Mouse (Mus musculus): ENCODE results near the gene Zscan10. TPM values are rescaled to one million over a fixed set of nuclear protein-coding genes. Genes with fewer than 3 reads are reported as not detected.

Gene Zscan10
- polyA plus RNA-seq (2015; fragmentation: Nextera tagmentation; extraction: Ambion mirVana) = not detected in 2 replicates

DNA sequence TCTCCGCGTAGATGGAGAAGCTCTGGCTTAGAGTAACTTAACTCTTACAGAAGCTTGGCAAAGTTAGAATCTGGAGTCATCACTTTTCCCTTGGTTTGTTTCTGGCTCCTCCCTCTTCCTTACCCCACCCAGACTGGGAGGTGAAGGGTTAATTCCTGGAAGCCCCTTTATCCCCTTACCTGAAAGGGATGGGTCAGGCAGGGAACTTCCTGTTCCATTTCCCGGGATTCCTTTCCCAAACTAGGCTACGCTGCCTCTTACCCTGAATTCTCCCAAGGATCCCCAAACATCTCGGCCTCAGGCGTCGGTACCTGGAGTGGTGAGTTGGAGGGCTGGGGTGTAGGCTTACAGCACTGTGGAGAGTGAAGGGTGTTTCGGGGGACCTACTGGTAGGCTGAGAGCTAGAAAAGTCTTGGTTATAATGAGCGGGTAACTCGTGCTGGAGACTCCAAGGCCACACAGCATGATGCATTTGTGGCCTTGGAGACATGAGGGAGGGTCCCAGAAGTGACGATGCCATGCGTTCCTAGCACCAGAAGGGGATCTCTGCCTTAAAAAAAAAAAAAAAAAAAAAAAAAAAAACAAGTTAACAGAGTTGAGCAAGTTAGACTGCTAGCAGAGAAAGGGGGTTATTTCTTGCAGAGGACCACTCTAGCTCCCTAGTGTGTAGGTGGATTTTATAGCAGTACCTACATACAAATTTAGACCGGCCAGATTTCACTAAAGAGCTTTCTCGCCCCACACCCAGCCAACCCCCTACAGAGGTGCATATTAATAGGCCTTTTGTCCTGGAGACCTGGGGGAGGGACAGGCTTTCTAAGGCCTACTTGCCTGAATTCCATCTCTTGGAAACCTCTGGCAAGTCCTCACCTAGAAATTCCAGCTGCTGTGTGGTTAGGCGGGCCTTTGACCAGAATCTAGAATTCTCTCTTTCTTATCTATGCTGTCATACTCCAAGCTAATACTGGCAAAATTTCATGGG, at the start of gene Zscan10:
TSS of gene Zscan10 (plus strand) at position 216 of the 982 bp plus-strand sequence.
- 56% methylated on average over 15 of the region's 15 CpGs for WGBS
- no peaks in the 10 kb centered on the region for H3K36me3 ChIP-seq (ENCODE audit: control insufficient read depth, insufficient read depth)
- H3K4me3 ChIP-seq (ENCODE audit: low read length) = peak within 1 kb of the TSS; percentile 64
- H3K27ac ChIP-seq (ENCODE audit: low read length) = peak within 1 kb of the TSS; percentile 88
- H3K4me1 ChIP-seq (ENCODE audit: control insufficient read depth, insufficient read depth, low read length) = peaks cover 13% of the 10 kb centered on the region
- peak within 1 kb of the TSS; percentile 91 for H3K4me2 ChIP-seq (ENCODE audit: low read depth, low read length)
- no peaks in the 10 kb centered on the region for H3K9me3 ChIP-seq (replicated peaks; ENCODE audit: control insufficient read depth, low read length)
- H3K27me3 ChIP-seq (ENCODE audit: control insufficient read depth, insufficient read depth, low read length) = no peaks in the 10 kb centered on the region; the same call in 1 of the 2 replicates
- ATAC-seq (replicated peaks; ENCODE audit: extremely low read depth, insufficient read depth, low FRiP score) = no peak
- peak within 1 kb of the TSS; percentile 71 for H3K9ac ChIP-seq (ENCODE audit: low read length)

DNA sequence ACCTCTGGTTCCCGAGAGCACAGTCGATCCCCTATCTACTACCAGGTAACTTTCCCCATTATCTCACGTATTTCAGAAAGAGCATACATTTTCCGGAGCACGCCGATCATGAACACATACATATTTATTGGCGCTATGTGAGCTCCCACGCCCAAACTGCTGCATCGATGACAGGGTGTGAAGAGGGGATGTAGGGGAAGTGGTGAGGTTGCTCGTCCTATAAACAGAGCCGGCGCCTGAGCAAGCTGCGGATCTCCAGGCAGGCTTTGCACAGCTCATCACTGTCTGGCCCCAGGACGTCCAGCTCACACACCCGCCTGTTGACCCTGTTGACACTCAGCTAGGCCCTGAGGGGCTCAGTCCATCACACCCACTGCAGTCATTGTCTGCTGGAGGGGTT, 49.8 kb upstream of the Zscan10 start:
- peak overlapping the region; percentile 78 for H3K4me3 ChIP-seq (ENCODE audit: low read length)
- no peaks in the 10 kb centered on the region for H3K9me3 ChIP-seq (replicated peaks; ENCODE audit: control insufficient read depth, low read length)
- peak overlapping the region; percentile 83 for H3K27ac ChIP-seq (ENCODE audit: low read length)
- peak overlapping the region; percentile 69 for H3K9ac ChIP-seq (ENCODE audit: low read length)
- H3K4me2 ChIP-seq (ENCODE audit: low read depth, low read length) = peak overlapping the region; percentile 74
- peaks cover 5% of the 10 kb centered on the region; the same call in 1 of the 2 replicates for H3K36me3 ChIP-seq (ENCODE audit: control insufficient read depth, insufficient read depth)
- peaks cover 14% of the 10 kb centered on the region for H3K4me1 ChIP-seq (ENCODE audit: control insufficient read depth, insufficient read depth, low read length)
- under 1% methylated on average over 15 of the region's 15 CpGs for whole genome bisulfite sequencing
- no peak for ATAC-seq (replicated peaks; ENCODE audit: extremely low read depth, insufficient read depth, low FRiP score)
- H3K27me3 ChIP-seq (ENCODE audit: control insufficient read depth, insufficient read depth, low read length) = no peaks in the 10 kb centered on the region

DNA sequence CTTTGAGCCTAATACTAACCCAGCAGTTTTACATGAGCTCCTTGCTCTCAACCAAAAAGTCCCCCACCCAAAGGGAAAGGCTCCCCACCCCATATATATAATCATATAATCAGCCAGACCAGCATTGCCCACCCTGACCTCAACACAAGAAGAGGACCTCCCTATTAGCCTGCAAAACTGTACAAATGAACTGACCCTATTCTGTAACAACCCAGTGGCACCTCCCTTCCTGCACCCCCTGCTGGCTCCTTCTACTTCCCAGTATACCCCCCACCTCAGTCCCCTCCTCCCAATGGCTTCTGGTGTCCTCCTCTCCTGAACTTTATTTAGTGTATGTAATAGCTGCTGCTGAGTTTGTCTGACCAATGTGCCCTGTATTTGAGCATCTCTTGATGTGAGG, 49.2 kb upstream of the Zscan10 start:
- H3K27me3 ChIP-seq (ENCODE audit: control insufficient read depth, insufficient read depth, low read length) = no peaks in the 10 kb centered on the region
- H3K4me3 ChIP-seq (ENCODE audit: low read length) = peak overlapping the region; percentile 78
- peak overlapping the region; percentile 74 for H3K4me2 ChIP-seq (ENCODE audit: low read depth, low read length)
- peak overlapping the region; percentile 83 for H3K27ac ChIP-seq (ENCODE audit: low read length)
- peaks cover 6% of the 10 kb centered on the region; the same call in 1 of the 2 replicates for H3K36me3 ChIP-seq (ENCODE audit: control insufficient read depth, insufficient read depth)
- no peak for ATAC-seq (replicated peaks; ENCODE audit: extremely low read depth, insufficient read depth, low FRiP score)
- H3K9me3 ChIP-seq (replicated peaks; ENCODE audit: control insufficient read depth, low read length) = no peaks in the 10 kb centered on the region
- peaks cover 14% of the 10 kb centered on the region for H3K4me1 ChIP-seq (ENCODE audit: control insufficient read depth, insufficient read depth, low read length)
- no peak overlapping the region; the same call in 1 of the 2 replicates for H3K9ac ChIP-seq (ENCODE audit: low read length)

DNA sequence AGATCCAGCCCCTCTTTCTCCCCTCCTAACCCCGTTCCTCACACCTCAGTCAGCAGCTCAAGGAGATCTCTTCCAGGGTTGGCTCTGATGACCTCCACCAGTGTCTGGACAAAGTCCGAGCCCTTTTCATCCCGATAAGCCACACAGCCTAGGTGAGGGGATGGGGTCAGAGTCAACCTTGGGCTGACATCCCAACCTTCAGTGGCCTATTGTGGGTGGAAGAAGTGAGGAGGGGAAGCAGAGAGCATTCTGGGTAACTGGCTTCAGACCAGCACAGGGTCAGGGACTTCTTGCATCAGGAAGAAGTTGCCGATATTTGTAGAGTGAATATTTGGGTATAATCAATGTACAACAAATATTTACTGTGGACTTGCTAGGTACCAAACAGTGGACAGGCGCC, 48.7 kb upstream of the Zscan10 start:
- Histone ChIP-seq H3K9ac (ENCODE audit: low read length) (no peak overlapping the region), H3K9me3 (replicated peaks; ENCODE audit: control insufficient read depth, low read length) (no peaks in the 10 kb centered on the region), H3K27me3 (ENCODE audit: control insufficient read depth, insufficient read depth, low read length) (no peaks in the 10 kb centered on the region), H3K4me2 (ENCODE audit: low read depth, low read length) (no peak overlapping the region), H3K4me1 (ENCODE audit: control insufficient read depth, insufficient read depth, low read length) (peaks cover 14% of the 10 kb centered on the region), H3K4me3 (ENCODE audit: low read length) (no peak overlapping the region), H3K36me3 (ENCODE audit: control insufficient read depth, insufficient read depth) (peaks cover 12% of the 10 kb centered on the region; the same call in 1 of the 2 replicates), H3K27ac (ENCODE audit: low read length) (no peak overlapping the region)
- ATAC-seq (replicated peaks; ENCODE audit: extremely low read depth, insufficient read depth, low FRiP score) = no peak
- 63% methylated on average over 5 of the region's 5 CpGs for WGBS

DNA sequence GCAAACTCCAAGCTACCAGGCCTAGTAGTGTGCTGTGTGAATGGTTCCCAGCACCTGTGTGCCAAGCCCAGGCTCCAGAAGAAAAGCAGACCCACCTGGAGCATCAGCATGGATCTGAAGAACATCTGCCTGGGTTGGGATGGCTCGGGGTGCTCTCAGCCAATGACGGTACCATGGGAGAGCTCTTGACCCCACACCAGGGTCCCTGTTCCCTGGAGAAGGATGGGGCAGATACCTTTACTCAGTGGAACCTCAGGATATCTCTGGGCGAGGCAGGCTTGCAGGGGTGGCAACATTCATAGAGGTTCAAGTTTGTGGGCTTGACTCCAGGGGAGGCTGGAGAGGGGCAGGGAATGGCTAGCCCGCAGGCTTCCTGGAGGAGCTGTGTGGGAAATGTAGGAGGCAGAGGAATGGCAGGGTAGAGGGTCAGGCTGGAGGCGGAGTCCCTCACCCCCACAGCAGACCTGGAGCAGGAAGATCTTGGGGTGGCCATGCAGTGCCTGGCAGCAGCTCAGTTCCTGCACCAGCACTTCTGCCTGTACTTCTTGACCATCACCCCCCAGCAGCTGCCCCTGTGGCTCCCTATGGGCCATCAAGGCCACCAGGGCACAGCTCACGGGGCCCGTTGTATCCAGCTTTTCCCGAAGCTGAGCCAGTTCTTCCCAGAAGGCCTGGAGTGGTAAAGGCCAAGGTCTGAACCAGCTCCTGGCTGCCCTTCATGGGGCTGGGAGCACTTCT, 47.6 kb upstream of the Zscan10 start:
- no peak for ATAC-seq (replicated peaks; ENCODE audit: extremely low read depth, insufficient read depth, low FRiP score)

DNA sequence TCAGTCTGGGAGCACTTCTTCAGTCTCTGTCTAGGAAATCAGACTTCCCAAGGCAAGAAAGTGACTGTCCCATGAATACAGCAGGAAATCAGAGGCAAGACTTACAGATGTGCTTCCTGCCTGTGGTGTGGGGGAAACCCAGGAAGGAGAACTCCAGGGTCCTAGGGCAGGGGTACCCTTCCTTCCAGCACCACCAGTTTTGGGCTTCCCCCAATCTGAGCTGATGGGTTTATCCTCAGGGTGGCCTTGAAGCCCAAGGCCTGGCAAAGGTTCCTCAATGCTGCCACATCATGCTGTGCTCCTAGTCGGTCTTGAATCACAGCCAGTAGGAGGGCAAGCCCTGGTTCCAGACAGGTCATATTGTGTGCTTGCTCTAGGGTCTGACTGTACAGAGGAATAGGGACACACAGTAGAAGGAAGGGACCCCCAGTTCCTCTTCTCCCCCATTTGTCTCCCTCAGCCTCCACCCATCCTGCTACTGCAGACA, 47.0 kb upstream of the Zscan10 start:
- Histone ChIP-seq H3K36me3 (ENCODE audit: control insufficient read depth, insufficient read depth) (peaks cover 29% of the 10 kb centered on the region), H3K4me2 (ENCODE audit: low read depth, low read length) (no peak overlapping the region), H3K9me3 (replicated peaks; ENCODE audit: control insufficient read depth, low read length) (no peaks in the 10 kb centered on the region), H3K4me1 (ENCODE audit: control insufficient read depth, insufficient read depth, low read length) (peaks cover 14% of the 10 kb centered on the region), H3K27ac (ENCODE audit: low read length) (no peak overlapping the region), H3K4me3 (ENCODE audit: low read length) (no peak overlapping the region), H3K9ac (ENCODE audit: low read length) (no peak overlapping the region), H3K27me3 (ENCODE audit: control insufficient read depth, insufficient read depth, low read length) (no peaks in the 10 kb centered on the region)
- ATAC-seq (replicated peaks; ENCODE audit: extremely low read depth, insufficient read depth, low FRiP score) = no peak
- WGBS = 56% methylated on average over 1 of the region's 1 CpGs

More for the DNA sequence above, 47.6 kb upstream of the Zscan10 start:
- no peaks in the 10 kb centered on the region for H3K27me3 ChIP-seq (ENCODE audit: control insufficient read depth, insufficient read depth, low read length)
- no peaks in the 10 kb centered on the region for H3K9me3 ChIP-seq (replicated peaks; ENCODE audit: control insufficient read depth, low read length)
- H3K36me3 ChIP-seq (ENCODE audit: control insufficient read depth, insufficient read depth) = peaks cover 23% of the 10 kb centered on the region
- H3K4me1 ChIP-seq (ENCODE audit: control insufficient read depth, insufficient read depth, low read length) = peaks cover 14% of the 10 kb centered on the region
- no peak overlapping the region for H3K4me2 ChIP-seq (ENCODE audit: low read depth, low read length)
- no peak overlapping the region for H3K4me3 ChIP-seq (ENCODE audit: low read length)
- WGBS = 80% methylated on average over 8 of the region's 8 CpGs
- H3K27ac ChIP-seq (ENCODE audit: low read length) = no peak overlapping the region
- no peak overlapping the region for H3K9ac ChIP-seq (ENCODE audit: low read length)

DNA sequence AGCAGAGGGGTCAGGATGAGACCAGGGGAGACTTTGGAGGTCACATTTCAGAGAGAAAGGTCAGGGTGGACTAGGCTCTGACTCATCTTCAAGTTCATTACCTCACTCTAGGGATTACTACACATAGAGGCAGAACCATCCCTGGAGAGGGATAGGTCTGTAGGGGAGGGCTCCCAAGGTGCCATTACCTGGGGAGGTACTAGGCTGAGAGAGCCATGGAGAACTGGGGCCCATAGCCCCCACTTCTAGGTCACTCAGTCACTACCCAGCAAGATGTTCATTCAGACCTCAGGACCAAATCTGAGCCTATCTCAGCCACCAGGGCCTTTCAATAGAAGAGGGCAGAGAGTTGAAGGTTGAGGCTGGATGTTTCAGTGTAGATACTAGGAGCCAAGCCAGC, 46.3 kb upstream of the Zscan10 start:
- Histone ChIP-seq H3K4me3 (ENCODE audit: low read length) (no peak overlapping the region), H3K36me3 (ENCODE audit: control insufficient read depth, insufficient read depth) (peaks cover 34% of the 10 kb centered on the region), H3K9ac (ENCODE audit: low read length) (no peak overlapping the region), H3K9me3 (replicated peaks; ENCODE audit: control insufficient read depth, low read length) (no peaks in the 10 kb centered on the region), H3K27me3 (ENCODE audit: control insufficient read depth, insufficient read depth, low read length) (no peaks in the 10 kb centered on the region), H3K4me1 (ENCODE audit: control insufficient read depth, insufficient read depth, low read length) (peaks cover 9% of the 10 kb centered on the region), H3K4me2 (ENCODE audit: low read depth, low read length) (no peak overlapping the region), H3K27ac (ENCODE audit: low read length) (no peak overlapping the region)
- ATAC-seq (replicated peaks; ENCODE audit: extremely low read depth, insufficient read depth, low FRiP score) = no peak

DNA sequence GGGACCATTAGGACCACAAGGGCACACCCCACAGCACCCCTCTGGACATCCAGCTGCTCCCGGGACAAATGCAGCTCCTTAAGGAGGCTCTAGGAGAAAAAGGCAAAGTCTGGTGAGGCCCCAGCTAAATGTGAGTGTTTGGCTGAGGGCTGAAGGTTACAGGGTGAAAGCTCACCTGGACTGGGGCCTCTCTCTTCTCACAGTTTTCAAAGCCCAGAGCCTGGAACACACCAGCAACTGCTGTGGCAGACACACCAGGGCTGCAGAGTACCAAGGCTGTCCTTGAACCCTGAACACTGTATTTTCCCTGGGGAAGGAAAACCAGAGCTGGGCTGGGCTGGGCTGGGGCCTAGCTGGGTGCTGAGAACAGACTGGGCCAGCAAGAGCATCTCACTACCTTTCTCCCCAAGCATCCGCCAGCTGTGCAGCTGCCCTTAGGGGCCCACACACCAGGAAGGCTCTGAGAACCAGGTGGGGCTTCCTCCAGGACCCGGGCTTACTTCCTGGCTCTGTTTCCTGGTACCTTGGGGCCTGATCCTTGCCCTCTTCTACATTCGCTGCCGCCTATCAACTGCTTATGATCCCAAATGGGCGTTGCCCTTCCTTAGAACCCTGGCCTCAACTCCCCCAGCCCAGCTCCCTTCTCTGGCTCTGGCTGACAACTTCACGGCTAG, 45.3 kb upstream of the Zscan10 start:
- no peak overlapping the region for H3K9ac ChIP-seq (ENCODE audit: low read length)
- H3K4me2 ChIP-seq (ENCODE audit: low read depth, low read length) = no peak overlapping the region
- no peaks in the 10 kb centered on the region for H3K9me3 ChIP-seq (replicated peaks; ENCODE audit: control insufficient read depth, low read length)
- H3K27ac ChIP-seq (ENCODE audit: low read length) = no peak overlapping the region
- H3K27me3 ChIP-seq (ENCODE audit: control insufficient read depth, insufficient read depth, low read length) = no peaks in the 10 kb centered on the region
- 75% methylated on average over 7 of the region's 7 CpGs for WGBS
- H3K4me3 ChIP-seq (ENCODE audit: low read length) = no peak overlapping the region
- peaks cover 40% of the 10 kb centered on the region for H3K36me3 ChIP-seq (ENCODE audit: control insufficient read depth, insufficient read depth)
- ATAC-seq (replicated peaks; ENCODE audit: extremely low read depth, insufficient read depth, low FRiP score) = no peak
- H3K4me1 ChIP-seq (ENCODE audit: control insufficient read depth, insufficient read depth, low read length) = peaks cover 6% of the 10 kb centered on the region
